Mouse (Mus musculus) cerebellum, adult 18-20 months (tissue): ENCODE results near the gene Kank1.
A peak's percentile ranks its signal among the peaks of the same experiment; 100 is the strongest.

Source experiments
- DNase-seq, 2 experiments: peaks; one replicate each; pipeline ENCODE4 v3.0.0; 2021

Kank1 gene

DNA sequence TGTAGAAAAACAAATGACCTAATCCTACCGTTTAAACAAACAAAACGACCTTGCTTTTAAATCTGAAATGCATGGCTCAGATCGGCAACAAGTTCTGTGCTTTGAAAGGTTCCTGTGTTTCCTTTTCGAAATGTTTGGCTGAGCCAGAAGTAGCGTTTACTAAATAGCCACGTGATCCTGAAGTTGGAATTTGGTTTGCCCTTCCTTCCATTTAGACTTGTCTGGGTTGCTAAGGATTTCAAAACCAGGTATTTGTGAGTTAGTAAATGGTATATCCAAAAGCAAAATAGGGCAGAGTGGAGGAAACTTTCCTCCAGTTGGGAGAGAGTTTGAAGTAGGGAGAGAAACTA, 171.1 kb downstream of the Kank1 start:
- DNase-seq, result no peak

GRCm38 (mm10) chr19:25409239-25409638, 172.5 kb downstream of the Kank1 start:
- no peak for DNase-seq

DNA sequence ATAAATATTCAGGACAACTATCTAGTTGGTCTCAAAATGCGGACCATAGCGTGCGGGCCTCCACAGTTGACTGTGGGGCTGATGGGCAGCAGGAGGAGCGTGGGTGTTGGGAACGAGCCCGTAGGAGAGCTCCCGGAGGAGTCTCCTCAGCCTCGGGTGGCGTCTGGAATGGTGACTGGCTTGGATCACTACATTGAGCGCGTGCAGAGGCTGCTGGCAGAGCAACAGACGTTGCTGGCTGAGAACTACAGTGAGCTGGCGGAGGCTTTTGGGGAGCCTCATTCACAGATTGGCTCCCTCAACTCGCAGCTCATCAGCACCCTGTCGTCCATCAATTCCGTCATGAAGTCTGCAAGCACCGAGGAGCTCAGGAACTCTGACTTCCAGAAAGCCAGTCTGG, 174.6 kb downstream of the Kank1 start:
- DNase-seq, result no peak

DNA sequence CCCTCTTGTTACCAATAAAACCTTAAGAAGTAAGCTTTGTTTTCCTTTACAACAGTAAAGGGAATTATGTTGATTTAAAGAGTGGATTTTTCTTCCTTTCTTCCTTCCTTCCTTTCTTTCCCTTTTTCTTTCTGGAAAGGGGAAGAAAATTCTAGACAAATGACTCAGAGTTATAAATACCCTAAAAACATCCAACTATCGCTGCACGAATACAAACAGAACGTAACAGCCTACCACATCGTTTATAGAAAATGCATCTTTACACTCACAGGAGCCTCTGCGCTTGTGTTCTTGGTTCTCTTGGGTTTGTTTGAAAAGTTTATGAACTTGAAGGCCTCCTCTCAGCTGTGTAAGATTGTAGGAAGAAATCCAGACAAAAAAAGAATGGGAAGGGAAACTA, 178.7 kb downstream of the Kank1 start:
- DNase-seq, result no peak

DNA sequence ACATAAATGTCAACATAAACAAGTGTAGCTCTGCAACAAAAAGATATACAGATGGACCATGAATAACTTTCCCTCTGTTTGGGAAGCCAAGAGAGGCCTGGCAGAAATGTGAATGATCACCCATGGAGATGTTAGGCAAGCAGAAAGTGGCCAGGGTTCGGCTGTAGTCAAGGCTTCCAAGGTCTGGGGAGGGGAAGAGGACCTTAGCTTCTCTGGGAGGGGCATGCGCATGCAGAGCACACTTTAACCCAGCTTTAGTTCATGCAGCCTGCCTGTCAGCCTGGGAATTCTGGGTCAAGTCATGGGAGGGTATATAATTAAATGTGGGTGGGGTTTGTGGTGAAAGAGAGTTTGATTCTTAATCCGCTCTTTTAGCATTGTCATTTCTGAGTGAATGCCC, 180.9 kb downstream of the Kank1 start:
- DNase-seq, result no peak

GRCm38 (mm10) chr19:25419983-25420382, 183.2 kb downstream of the Kank1 start:
- DNase-seq, result no peak

- DNase-seq, result no peak
These were observed 185.3 kb downstream of the Kank1 start for GRCm38 (mm10) chr19:25422096-25422495.

- no peak for DNase-seq
These were observed 186.6 kb downstream of the Kank1 start for GRCm38 (mm10) chr19:25423371-25423770.

GRCm38 (mm10) chr19:25426431-25426830, 189.7 kb downstream of the Kank1 start:
- DNase-seq, result no peak

DNA sequence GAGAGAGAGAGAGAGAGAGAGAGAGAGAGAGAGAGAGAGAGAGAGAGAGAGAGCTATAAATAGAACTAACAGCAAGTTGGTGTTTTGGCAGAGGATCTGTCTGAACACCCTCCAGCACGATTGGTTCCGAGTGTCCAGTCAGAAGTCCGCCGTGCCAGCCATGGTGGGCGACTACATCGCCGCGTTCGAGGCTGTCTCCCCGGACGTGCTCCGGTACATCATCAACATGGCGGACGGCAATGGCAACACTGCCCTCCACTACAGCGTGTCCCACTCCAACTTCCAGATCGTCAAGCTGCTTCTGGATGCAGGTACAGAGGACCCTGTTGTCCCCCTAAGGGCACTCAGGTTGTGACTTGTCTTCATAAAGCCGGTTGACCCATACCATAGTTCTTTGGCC, 191.1 kb downstream of the Kank1 start:
- no peak for DNase-seq

GRCm38 (mm10) chr19:25428338-25428962, 191.7 kb downstream of the Kank1 start:
- no peak for DNase-seq

- no peak for DNase-seq
These were observed 194.7 kb downstream of the Kank1 start for GRCm38 (mm10) chr19:25431431-25431830.

GRCm38 (mm10) chr19:25431909-25432308, 195.1 kb downstream of the Kank1 start:
- no peak for DNase-seq

DNA sequence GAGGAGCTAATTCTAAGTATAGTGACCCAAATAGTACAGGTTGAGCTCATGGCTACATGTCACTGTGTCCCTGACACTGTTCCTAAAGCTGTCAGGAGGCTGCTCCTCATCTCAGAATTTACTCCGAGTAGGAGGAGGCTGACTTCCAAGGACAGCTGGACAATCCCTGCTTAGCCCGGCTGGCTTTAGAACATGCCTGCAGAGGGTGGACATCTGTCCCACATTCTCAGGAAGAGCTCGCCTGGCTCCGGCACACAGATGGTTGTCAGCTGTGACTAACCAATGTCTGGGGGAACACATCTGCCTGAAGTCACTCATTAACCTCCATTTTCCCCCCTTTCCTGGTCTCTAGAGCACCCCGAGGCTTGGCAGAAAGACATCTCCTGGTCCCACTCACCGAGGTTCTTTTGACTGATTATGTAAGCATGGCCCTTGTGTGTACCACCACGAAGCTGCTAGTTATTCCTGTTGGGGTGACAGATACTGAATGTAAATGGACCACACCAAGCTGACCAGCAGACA, 196.5 kb downstream of the Kank1 start:
- no peak for DNase-seq

GRCm38 (mm10) chr19:25434345-25434744, 197.6 kb downstream of the Kank1 start:
- no peak for DNase-seq

- DNase-seq, result no peak
These were observed 198.0 kb downstream of the Kank1 start for GRCm38 (mm10) chr19:25434795-25435194.

- DNase-seq, result no peak
These were observed 198.6 kb downstream of the Kank1 start for GRCm38 (mm10) chr19:25435412-25435811.

DNA sequence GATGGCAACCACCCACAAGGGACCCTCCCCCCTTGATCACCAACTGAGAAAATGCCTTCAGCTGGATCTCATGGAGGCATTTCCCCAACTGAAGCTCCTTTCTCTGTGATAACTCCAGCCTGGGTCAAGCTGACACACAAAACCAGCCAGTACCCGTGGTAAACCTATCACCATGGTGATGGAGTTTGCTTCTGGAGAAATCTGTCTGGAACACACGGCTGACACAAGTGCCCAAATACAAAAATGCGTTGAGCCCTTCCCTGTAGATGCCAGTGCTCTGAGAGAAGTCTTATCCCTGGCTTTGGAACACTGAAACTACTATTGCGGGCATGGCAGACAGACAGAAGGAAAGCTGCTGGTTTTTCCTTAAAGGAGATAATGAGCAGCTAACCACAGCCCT, 199.4 kb downstream of the Kank1 start:
- no peak for DNase-seq

- DNase-seq, result no peak
These were observed 200.2 kb downstream of the Kank1 start for GRCm38 (mm10) chr19:25436789-25437650.

DNA sequence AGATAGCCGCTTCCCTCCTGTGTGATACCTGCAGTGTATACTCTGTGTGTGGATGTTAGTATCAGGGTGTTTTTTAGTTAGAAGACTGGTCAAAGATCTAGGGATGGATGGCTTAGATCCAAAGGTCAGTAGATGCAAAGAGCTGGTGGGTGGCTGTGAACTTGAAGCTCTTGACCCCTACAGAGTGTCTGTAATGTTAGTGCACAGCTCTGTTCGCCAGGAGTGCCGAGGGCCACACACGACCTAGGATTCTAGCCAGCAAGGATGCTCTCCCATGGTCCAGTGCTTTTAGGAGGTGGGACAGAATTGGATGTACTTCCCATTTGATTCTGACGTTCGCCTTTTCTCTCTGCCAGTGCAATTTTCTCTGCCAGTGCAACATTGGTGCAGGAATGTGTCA, 201.5 kb downstream of the Kank1 start:
- no peak for DNase-seq

DNA sequence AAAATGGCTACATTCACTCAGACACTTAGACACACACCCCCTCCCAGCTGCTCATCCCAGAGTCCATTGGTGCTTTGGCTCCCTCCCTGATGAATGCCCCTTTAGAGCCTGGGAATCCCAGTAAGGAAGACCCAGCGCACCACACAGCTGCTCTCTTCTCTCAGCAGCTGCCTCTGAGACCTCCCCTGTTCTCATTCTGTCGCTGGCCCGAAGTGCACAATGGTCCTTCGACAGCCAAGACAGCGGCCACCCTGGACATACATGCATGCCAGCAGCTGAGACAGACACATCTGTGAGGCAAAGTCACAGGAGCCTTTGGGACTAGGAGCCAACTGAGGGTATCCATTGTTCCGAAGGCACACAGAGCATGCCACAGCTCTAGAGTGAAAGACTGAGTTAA, 203.0 kb downstream of the Kank1 start:
- no peak for DNase-seq

DNA sequence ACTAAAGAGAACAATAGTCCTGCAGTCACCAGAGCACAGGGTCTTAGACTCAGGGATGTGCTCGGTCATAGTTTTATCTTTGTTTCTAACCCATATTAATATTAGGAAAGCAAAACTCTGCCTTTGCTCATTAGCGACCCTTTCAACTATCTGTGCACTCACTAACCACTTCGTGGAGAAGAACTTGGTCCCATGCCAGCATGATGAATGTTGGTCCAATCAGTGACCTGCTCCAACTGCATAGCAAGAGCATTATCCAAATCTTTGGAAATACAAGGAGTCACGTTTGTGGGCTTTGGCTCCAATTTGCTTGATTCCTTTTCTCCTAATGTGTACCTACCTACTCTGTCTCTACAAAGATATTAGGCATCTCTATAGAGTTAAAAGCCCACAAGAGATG, 204.0 kb downstream of the Kank1 start:
- no peak for DNase-seq

GRCm38 (mm10) chr19:25445054-25445453, 208.3 kb downstream of the Kank1 start:
- DNase-seq, result peak; percentile 40 to 63

GRCm38 (mm10) chr19:25445842-25446241, 209.1 kb downstream of the Kank1 start:
- DNase-seq, result no peak
